In the genomic region with DNA sequence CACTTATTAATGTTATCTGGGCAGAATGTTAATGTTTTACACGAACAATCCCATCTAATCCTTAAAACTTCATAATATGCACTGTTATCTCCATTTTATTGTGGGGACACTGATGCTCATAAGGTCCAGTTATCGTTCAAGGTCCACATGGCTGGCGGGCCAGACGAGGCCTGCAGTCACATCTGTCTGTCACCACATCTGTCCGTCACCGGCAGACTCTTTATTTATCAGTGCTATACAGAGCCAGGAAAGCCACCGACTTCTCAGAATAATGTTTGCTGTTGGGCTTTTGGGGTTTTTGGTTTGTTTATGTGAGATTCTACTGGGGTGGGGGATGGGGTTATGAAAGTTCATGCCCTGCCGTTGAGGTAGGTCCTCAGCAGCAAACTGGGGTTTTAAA, we compare ENCODE assay signal across 16 mouse cellular contexts. TPM values are rescaled to one million over a fixed set of nuclear protein-coding genes. Genes with fewer than 3 reads are reported as not detected.
A peak's percentile ranks its signal among the peaks of the same experiment; 100 is the strongest.
DNase-seq lines count a peak whose midpoint lies in the region; ATAC-seq and TF ChIP-seq lines count a peak whose summit lies in the region.
"Had no signal": no experiment of that assay in that cellular context is flagged by ENCODE, and none has a peak within 500 bp of the region (broad histone marks: within the 10 kb centered on the region; RNA-seq: fewer than 3 reads in every experiment).

No protein-coding gene starts in this region.

- no peaks in the 10 kb centered on the region for H3K79me2 ChIP-seq in heart, adult 2 months (replicated peaks; ENCODE audit: control insufficient read depth, insufficient read depth, low read length)

- peaks cover 1% of the 10 kb centered on the region; the same call in 1 of the 2 replicates for H3K4me1 ChIP-seq in heart, adult 2 months (ENCODE audit: control insufficient read depth, insufficient read depth, low read length)
- H3K4me1 ChIP-seq in G1E (ENCODE audit: insufficient read depth, low read depth, low read length) = peaks cover 93% of the 10 kb centered on the region
- H3K4me1 ChIP-seq in intestine, embryonic 14.5 days (replicated peaks; ENCODE audit: control insufficient read depth, insufficient read depth, low read length) = peaks cover 8% of the 10 kb centered on the region
- peaks cover 55% of the 10 kb centered on the region for H3K4me1 ChIP-seq in liver, embryonic 16.5 days (ENCODE audit: control insufficient read depth, low read depth, low read length)
- H3K4me1 ChIP-seq: midbrain, embryonic 10.5 days had no signal

- H3K9me3 ChIP-seq in G1E (replicated peaks) = no peaks in the 10 kb centered on the region
- H3K9me3 ChIP-seq in intestine, embryonic 14.5 days (ENCODE audit: control insufficient read depth, low read length) = no peaks in the 10 kb centered on the region
- H3K9me3 ChIP-seq in liver, embryonic 16.5 days (replicated peaks; ENCODE audit: control insufficient read depth, low read length) = no peaks in the 10 kb centered on the region; the same call in 1 of the 2 replicates
- H3K9me3 ChIP-seq: lung, embryonic 15.5 days; midbrain, embryonic 10.5 days had no signal

- no peak for TF ChIP-seq EP300 in heart, adult 2 months (IDR thresholded peaks at IDR 0.05; ENCODE audit: insufficient read depth, low read depth, low read length)

- H3K9ac ChIP-seq in heart, adult 2 months (ENCODE audit: low read depth, low read length) = no peak overlapping the region
- no peak overlapping the region for H3K9ac ChIP-seq in intestine, embryonic 14.5 days (ENCODE audit: low read length)
- no peak overlapping the region for H3K9ac ChIP-seq in liver, embryonic 16.5 days (ENCODE audit: low read depth, low read length)
- H3K9ac ChIP-seq: lung, embryonic 15.5 days had no signal

- H3K4me2 ChIP-seq in intestine, embryonic 14.5 days (ENCODE audit: low read length) = no peak overlapping the region
- H3K4me2 ChIP-seq in liver, embryonic 16.5 days (ENCODE audit: low read depth, low read length) = peak overlapping the region; percentile 29
- H3K4me2 ChIP-seq: lung, embryonic 15.5 days had no signal

- no peak overlapping the region for H3K27ac ChIP-seq in heart, adult 2 months
- no peak overlapping the region for H3K27ac ChIP-seq in intestine, embryonic 14.5 days (ENCODE audit: low read depth)
- peak overlapping the region; percentile 72 for H3K27ac ChIP-seq in liver, embryonic 16.5 days (ENCODE audit: low read length)
- H3K27ac ChIP-seq: hindbrain, postnatal 0 days; lung, embryonic 15.5 days; midbrain, embryonic 10.5 days had no signal

- no peaks in the 10 kb centered on the region for H3K27me3 ChIP-seq in heart, adult 2 months (ENCODE audit: control insufficient read depth, insufficient read depth, low read length)
- peaks cover 8% of the 10 kb centered on the region; the same call in 1 of the 2 replicates for H3K27me3 ChIP-seq in G1E (ENCODE audit: insufficient read depth, low read length)
- H3K27me3 ChIP-seq in intestine, embryonic 14.5 days (replicated peaks; ENCODE audit: control insufficient read depth, insufficient read depth, low read length) = no peaks in the 10 kb centered on the region
- H3K27me3 ChIP-seq in liver, embryonic 16.5 days (ENCODE audit: control insufficient read depth, insufficient read depth, low read depth, low read length) = no peaks in the 10 kb centered on the region
- H3K27me3 ChIP-seq: lung, embryonic 15.5 days had no signal

- peak; percentile 84 for ATAC-seq in G1E (ENCODE audit: extremely low read depth, insufficient number of reproducible peaks, low FRiP score, poor library complexity, severe bottlenecking)
- ATAC-seq in intestine, embryonic 14.5 days (replicated peaks; ENCODE audit: low FRiP score, low TSS enrichment, low read depth) = peak; percentile 66; the same call in 1 of the 2 replicates
- ATAC-seq in liver, embryonic 16.5 days (ENCODE audit: low read depth) = peak; percentile 87
- ATAC-seq: activated CD4-positive, CD25-positive, alpha-beta regulatory T cell, adult 4 months; hindbrain, postnatal 0 days had no signal

- DNase-seq in heart, adult 11 months = peak; percentile 87
- no peak for DNase-seq in heart, adult 2 months
- DNase-seq in G1E (ENCODE audit: low spot score) = peak; percentile 48
- no peak for DNase-seq in intestine, embryonic 14.5 days (ENCODE audit: low spot score)
- no peak for DNase-seq in adrenal gland, postnatal 4 days (ENCODE audit: low spot score in 2 of 2)
- no peak for DNase-seq in adrenal gland, postnatal 36 days
- no peak for DNase-seq in layer of hippocampus, adult 18-20 months (ENCODE audit: low spot score in 2 of 2)
- DNase-seq: cerebellum, adult 2 months; heart, postnatal 14 days; kidney, postnatal 10 days; right cerebral cortex, adult 18-20 months had no signal

- H3K36me3 ChIP-seq in heart, adult 2 months (ENCODE audit: control insufficient read depth, insufficient read depth, low read length) = no peaks in the 10 kb centered on the region
- no peaks in the 10 kb centered on the region for H3K36me3 ChIP-seq in G1E (replicated peaks)
- no peaks in the 10 kb centered on the region for H3K36me3 ChIP-seq in intestine, embryonic 14.5 days (ENCODE audit: control insufficient read depth, insufficient read depth, low read length)
- no peaks in the 10 kb centered on the region for H3K36me3 ChIP-seq in liver, embryonic 16.5 days (ENCODE audit: control insufficient read depth, insufficient read depth)
- H3K36me3 ChIP-seq: lung, embryonic 15.5 days; midbrain, embryonic 10.5 days had no signal

- H3K4me3 ChIP-seq in heart, adult 2 months = no peak overlapping the region
- no peak overlapping the region; the same call in 1 of the 2 replicates for H3K4me3 ChIP-seq in G1E (ENCODE audit: low read depth, low read length)
- H3K4me3 ChIP-seq in intestine, embryonic 14.5 days (ENCODE audit: low read depth, low read length) = no peak overlapping the region
- no peak overlapping the region for H3K4me3 ChIP-seq in liver, embryonic 16.5 days (ENCODE audit: low read depth, low read length)
- H3K4me3 ChIP-seq: lung, embryonic 15.5 days; midbrain, embryonic 10.5 days had no signal

- no peak for TF ChIP-seq CTCF in heart, adult 2 months (IDR thresholded peaks at IDR 0.05)
- TF ChIP-seq CTCF in G1E (IDR thresholded peaks at IDR 0.05; ENCODE audit: low read depth, low read length) = no peak

- WGBS in heart, adult 2 months = 69% methylated on average over 8 of the region's 8 CpGs
- 68% methylated on average over 8 of the region's 8 CpGs for WGBS in intestine, embryonic 14.5 days
- 17% methylated on average over 8 of the region's 8 CpGs for WGBS in liver, embryonic 16.5 days (ENCODE audit: insufficient replicate concordance)

- intact Hi-C loops in heart, adult 2 months (cut with DNase I) = no loop called here

- no peak for TF ChIP-seq POLR2A in heart, adult 2 months (IDR thresholded peaks at IDR 0.05; ENCODE audit: insufficient read depth, low read depth, low read length)

RNA-seq across cellular contexts. Expression of a gene that starts 36.5 kb away (rescaled TPM):
- 100 to 1,000 TPM in 1 of 2 experiments, 10 to 100 TPM in 1; 95.9 to 109 TPM for total RNA-seq in heart, adult 2 months (2021)
- 106 and 161 TPM in 2 replicates for polyA plus RNA-seq in heart, adult 2 months (2012; rRNA removed)
- total RNA-seq in G1E (2014; fragmentation: Nextera tagmentation) (19.5 and 21.7 TPM in 2 replicates), G1E (2017) (29.5 and 37.7 TPM in 2 replicates)
- polyA plus RNA-seq in G1E (2012) = 47.1 and 78.4 TPM in 2 replicates
- 78.7 and 82.5 TPM in 2 replicates for polyA plus RNA-seq in intestine, embryonic 14.5 days (2014; fragmentation: Nextera tagmentation; extraction: Ambion mirVana)
- 19.5 and 20.7 TPM in 2 replicates for polyA plus RNA-seq in liver, embryonic 16.5 days (2015; fragmentation: Nextera tagmentation; extraction: Ambion mirVana)
- total RNA-seq in adrenal gland, postnatal 4 days (2021) = 10 to 100 TPM; 56.4 to 57.1 TPM
- 10 to 100 TPM; 68.4 to 72.6 TPM for total RNA-seq in adrenal gland, postnatal 36 days (2021)
- total RNA-seq in layer of hippocampus, adult 18-20 months (2021) = 10 to 100 TPM; 80.6 to 84.9 TPM

Comparison
In these comparisons a context has a peak if more than half of its experiments do, and no peak if none do; other contexts are left out.
1. DNase-seq: peak in heart, adult 11 months (single experiment) and G1E (single experiment); none in heart, adult 2 months (0 of 2), intestine, embryonic 14.5 days (single experiment), adrenal gland, postnatal 4 days (0 of 2), adrenal gland, postnatal 36 days (0 of 2) and layer of hippocampus, adult 18-20 months (0 of 2).
2. Peak in every context shown above with its lines, with median percentiles within 50 percentile points of each other: ATAC-seq.